Mouse (Mus musculus): Measurements from ENCODE around the gene Hebp2.

GRCm38 (mm10) chr10:18510663-18511062, 35.2 kb downstream of the Hebp2 start:
- no peak for TF ChIP-seq CTCF (IDR thresholded peaks at IDR 0.05; ENCODE audit: low read depth)
- no peak for TF ChIP-seq EP300 (IDR thresholded peaks at IDR 0.05; ENCODE audit: low read depth)
